Mouse (Mus musculus): ENCODE data around the gene Trio. TPM values are rescaled to one million over a fixed set of nuclear protein-coding genes. Genes with fewer than 3 reads are reported as not detected.
A peak's percentile ranks its signal among the peaks of the same experiment; 100 is the strongest.

Trio gene
- polyA plus RNA-seq, 1 experiment from 2014 or later, result 16.2 TPM

DNA sequence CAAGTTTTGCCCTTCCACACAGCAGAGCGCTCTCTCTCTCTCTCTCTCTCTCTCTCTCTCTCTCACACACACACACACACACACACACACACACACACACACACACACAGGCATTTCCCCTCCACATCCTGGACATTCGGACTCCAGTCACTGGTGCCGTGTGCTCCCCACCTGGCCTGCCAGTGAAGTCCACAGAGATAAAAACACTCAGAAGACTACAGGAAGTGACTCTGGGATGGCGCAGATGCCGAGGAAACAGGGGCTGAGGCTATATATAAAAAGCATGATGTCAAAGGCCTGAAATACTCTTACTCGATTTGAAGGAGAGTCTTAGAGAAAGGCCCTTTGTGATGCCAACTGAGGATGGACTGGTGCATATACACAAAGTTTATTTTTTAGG lies 166.5 kb downstream of the Trio start:
- Histone ChIP-seq H3K4me2 (no peak overlapping the region), H3K4me1 (replicated peaks) (peaks cover 41% of the 10 kb centered on the region), H3K36me3 (peaks cover 23% of the 10 kb centered on the region), H3K27ac (peak overlapping the region; percentile 46), H3K9ac (no peak overlapping the region), H3K27me3 (no peaks in the 10 kb centered on the region), H3K4me3 (no peak overlapping the region), H3K9me3 (replicated peaks) (no peaks in the 10 kb centered on the region)
- 24% methylated on average over 6 of the region's 6 CpGs for WGBS
- ATAC-seq (replicated peaks; ENCODE audit: insufficient number of reproducible peaks, insufficient read depth, low FRiP score, low read depth), result 0 out of 2 replicates have a peak, but pooled peaks have one; percentile 40

DNA sequence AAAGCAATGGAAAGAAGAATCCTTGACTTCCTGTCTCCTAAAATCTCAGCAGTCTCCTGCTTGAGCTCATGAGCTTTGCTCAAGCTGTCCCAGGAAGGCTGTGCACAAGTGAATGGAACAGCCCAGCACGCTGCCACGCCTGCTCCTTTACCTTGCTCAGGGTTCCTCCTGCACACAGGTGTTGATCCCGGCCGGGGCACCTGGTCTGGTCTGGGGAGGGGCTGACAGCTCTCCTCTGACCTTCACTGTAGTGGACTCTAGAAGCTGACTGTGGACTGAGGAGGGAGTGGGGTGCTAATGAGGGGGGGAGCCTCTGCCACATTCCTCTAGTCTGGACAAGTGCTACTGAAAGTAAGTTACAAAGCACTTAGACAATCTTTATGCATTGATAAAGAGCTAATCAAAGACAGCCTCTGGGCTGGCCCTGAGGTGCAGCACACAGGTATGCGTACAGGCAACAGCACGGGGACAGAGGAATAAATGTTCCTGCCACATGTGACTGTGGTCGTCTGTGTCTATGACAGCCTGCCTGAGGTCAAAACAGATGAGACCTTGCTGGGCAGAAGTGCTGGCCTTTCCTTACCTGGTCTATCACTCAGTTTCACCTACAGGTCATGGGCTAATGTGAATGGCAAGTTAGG lies 167.3 kb downstream of the Trio start:
- no peak overlapping the region for H3K9ac ChIP-seq
- peaks cover 41% of the 10 kb centered on the region for H3K4me1 ChIP-seq (replicated peaks)
- H3K27ac ChIP-seq, result no peak overlapping the region; the same call in 1 of the 2 replicates
- peaks cover 32% of the 10 kb centered on the region for H3K36me3 ChIP-seq
- WGBS, result 70% methylated on average over 7 of the region's 7 CpGs
- no peak overlapping the region for H3K4me3 ChIP-seq
- no peak for ATAC-seq (replicated peaks; ENCODE audit: insufficient number of reproducible peaks, insufficient read depth, low FRiP score, low read depth)
- H3K4me2 ChIP-seq, result no peak overlapping the region
- H3K9me3 ChIP-seq (replicated peaks), result no peaks in the 10 kb centered on the region
- H3K27me3 ChIP-seq, result no peaks in the 10 kb centered on the region

GRCm38 (mm10) chr15:27857242-27857641 lies 168.4 kb downstream of the Trio start:
- Histone ChIP-seq H3K27me3 (no peaks in the 10 kb centered on the region), H3K36me3 (peaks cover 33% of the 10 kb centered on the region), H3K9ac (no peak overlapping the region), H3K9me3 (replicated peaks) (no peaks in the 10 kb centered on the region), H3K4me3 (no peak overlapping the region), H3K27ac (peak overlapping the region; percentile 41; the same call in 1 of the 2 replicates), H3K4me2 (peak overlapping the region; percentile 15; the same call in 1 of the 2 replicates), H3K4me1 (replicated peaks) (peaks cover 41% of the 10 kb centered on the region)
- no peak for ATAC-seq (replicated peaks; ENCODE audit: insufficient number of reproducible peaks, insufficient read depth, low FRiP score, low read depth)
- 47% methylated on average over 7 of the region's 7 CpGs for WGBS

DNA sequence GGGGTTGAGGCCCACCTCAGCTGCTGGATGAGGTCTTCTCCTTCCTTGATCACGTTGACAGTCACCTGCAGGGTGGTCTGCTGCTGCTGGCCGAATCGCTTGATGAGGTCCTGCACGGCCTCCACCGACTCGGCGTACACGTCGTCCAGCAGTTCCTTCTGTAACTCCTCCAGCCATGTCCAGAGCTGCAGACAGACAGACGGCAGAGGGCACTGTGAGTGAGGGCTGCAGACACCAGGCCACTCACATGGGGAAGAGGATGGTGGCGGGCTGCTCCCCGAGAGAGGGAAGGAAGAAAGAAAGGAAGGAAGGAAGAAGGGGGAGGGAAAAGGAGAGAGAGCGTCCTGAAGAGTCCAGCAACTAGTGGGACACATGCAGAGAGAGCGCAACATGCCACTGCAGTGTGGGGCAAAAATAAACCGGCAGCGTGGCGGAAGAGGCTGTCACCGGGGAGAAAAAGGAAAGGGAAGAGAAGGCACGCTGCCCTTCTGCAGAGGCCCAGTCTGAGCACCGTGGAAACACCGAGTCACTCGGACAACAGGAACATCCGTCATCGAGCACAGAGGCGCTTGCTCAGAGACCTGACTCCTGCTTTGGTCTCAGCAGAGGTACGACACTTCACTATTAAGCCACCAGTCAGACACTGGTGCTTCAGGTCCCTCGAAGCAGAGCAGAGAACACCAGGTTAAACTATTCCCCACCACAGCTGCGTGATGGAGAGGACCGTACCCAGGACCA lies 169.4 kb downstream of the Trio start:
- H3K9ac ChIP-seq, result peak overlapping the region; percentile 38; the same call in 1 of the 2 replicates
- WGBS, result 22% methylated on average over 29 of the region's 29 CpGs
- H3K4me3 ChIP-seq, result peak overlapping the region; percentile 38

DNA sequence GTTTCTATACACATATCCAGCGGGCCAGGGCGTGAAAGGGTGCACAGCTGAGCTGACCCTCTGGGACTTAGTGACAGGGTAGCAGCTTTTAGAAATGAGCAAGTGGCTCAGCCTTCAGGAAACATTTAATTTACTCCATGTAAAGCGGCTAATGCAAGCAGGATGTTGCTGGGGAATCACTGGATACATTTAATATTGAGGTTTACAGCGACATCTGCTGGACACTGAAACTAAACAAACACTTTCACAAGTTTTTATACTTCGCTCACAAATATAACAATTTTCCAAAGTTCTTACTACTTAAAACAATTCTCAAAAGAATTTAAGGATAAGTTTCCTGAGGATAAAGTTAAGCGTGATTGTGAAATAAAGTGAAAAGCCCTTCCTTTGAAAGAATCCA lies 174.3 kb downstream of the Trio start:
- no peak for ATAC-seq (replicated peaks; ENCODE audit: insufficient number of reproducible peaks, insufficient read depth, low FRiP score, low read depth)
- Histone ChIP-seq H3K27ac (no peak overlapping the region), H3K9ac (no peak overlapping the region), H3K27me3 (no peaks in the 10 kb centered on the region), H3K4me3 (no peak overlapping the region), H3K9me3 (replicated peaks) (no peaks in the 10 kb centered on the region), H3K4me1 (replicated peaks) (peaks cover 8% of the 10 kb centered on the region), H3K4me2 (no peak overlapping the region), H3K36me3 (peaks cover 56% of the 10 kb centered on the region)
- 71% methylated on average over 6 of the region's 6 CpGs for WGBS

More for the DNA sequence above, 169.4 kb downstream of the Trio start:
- Histone ChIP-seq H3K27ac (peak overlapping the region; percentile 72), H3K27me3 (no peaks in the 10 kb centered on the region), H3K36me3 (peaks cover 38% of the 10 kb centered on the region), H3K9me3 (replicated peaks) (no peaks in the 10 kb centered on the region), H3K4me2 (peak overlapping the region; percentile 61), H3K4me1 (replicated peaks) (peaks cover 41% of the 10 kb centered on the region)
- 0 out of 2 replicates have a peak, but pooled peaks have one; percentile 33 for ATAC-seq (replicated peaks; ENCODE audit: insufficient number of reproducible peaks, insufficient read depth, low FRiP score, low read depth)

DNA sequence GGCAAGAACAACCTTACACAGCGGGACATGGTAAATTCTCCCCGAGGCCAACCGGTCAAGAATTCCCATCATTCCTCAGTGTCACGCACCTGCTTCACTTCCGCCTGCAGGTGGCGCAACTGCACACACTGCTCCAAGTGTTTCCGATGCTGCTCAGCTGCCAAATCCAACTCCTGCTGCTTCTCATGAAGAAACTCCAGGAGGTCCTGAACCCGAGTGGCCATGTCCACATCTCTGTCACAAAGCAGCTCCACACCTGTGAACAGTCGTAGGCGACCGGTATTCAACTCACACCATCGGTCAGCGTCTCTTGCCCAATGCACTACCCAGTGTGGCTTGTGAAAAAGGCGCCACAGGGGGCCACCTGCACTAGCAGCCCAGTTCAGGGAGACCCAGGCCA lies 174.7 kb downstream of the Trio start:
- WGBS, result 82% methylated on average over 14 of the region's 14 CpGs
- H3K36me3 ChIP-seq, result peaks cover 58% of the 10 kb centered on the region
- H3K9me3 ChIP-seq (replicated peaks), result no peaks in the 10 kb centered on the region
- H3K27me3 ChIP-seq, result no peaks in the 10 kb centered on the region
- H3K4me2 ChIP-seq, result no peak overlapping the region
- ATAC-seq (replicated peaks; ENCODE audit: insufficient number of reproducible peaks, insufficient read depth, low FRiP score, low read depth), result no peak
- no peak overlapping the region for H3K4me3 ChIP-seq
- H3K4me1 ChIP-seq (replicated peaks), result peaks cover 4% of the 10 kb centered on the region
- no peak overlapping the region for H3K27ac ChIP-seq
- H3K9ac ChIP-seq, result no peak overlapping the region

- no peak for ATAC-seq (replicated peaks; ENCODE audit: insufficient number of reproducible peaks, insufficient read depth, low FRiP score, low read depth)
- WGBS, result 85% methylated on average over 4 of the region's 4 CpGs
- no peak overlapping the region for H3K9ac ChIP-seq
- H3K9me3 ChIP-seq (replicated peaks), result no peaks in the 10 kb centered on the region
- no peaks in the 10 kb centered on the region for H3K27me3 ChIP-seq
- H3K4me2 ChIP-seq, result no peak overlapping the region
- H3K4me3 ChIP-seq, result no peak overlapping the region
- no peaks in the 10 kb centered on the region; the same call in 1 of the 2 replicates for H3K4me1 ChIP-seq (replicated peaks)
- peaks cover 66% of the 10 kb centered on the region for H3K36me3 ChIP-seq
- no peak overlapping the region for H3K27ac ChIP-seq
These were observed 175.7 kb downstream of the Trio start for GRCm38 (mm10) chr15:27849910-27850309.

GRCm38 (mm10) chr15:27841696-27842095 lies 184.0 kb downstream of the Trio start:
- no peak overlapping the region for H3K4me3 ChIP-seq
- H3K9ac ChIP-seq, result no peak overlapping the region
- H3K4me2 ChIP-seq, result no peak overlapping the region
- WGBS, result 89% methylated on average over 15 of the region's 15 CpGs
- no peak for ATAC-seq (replicated peaks; ENCODE audit: insufficient number of reproducible peaks, insufficient read depth, low FRiP score, low read depth)
- peaks cover 64% of the 10 kb centered on the region for H3K36me3 ChIP-seq
- H3K27ac ChIP-seq, result no peak overlapping the region
- no peaks in the 10 kb centered on the region for H3K27me3 ChIP-seq
- no peaks in the 10 kb centered on the region for H3K9me3 ChIP-seq (replicated peaks)
- H3K4me1 ChIP-seq (replicated peaks), result peaks cover 14% of the 10 kb centered on the region

DNA sequence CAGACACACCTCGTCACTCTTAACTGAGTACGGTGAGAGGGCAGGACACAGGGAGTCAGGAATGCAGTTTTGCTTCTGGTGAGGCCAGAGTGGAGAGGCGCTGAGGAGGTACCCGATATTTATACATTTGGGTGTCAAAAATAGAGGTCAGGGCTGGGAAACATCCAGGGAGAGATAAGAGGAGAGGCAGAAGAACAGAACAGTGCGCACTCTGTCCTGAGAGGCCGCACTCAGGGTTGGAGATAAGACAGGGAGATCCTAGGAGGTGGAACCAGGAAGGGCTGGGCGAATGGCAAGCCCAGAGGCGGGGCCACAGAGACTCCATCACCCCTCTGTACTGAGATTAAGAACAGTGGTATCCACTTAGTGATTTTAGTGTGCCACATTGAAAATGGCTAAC lies 185.1 kb downstream of the Trio start:
- H3K4me2 ChIP-seq, result peak overlapping the region; percentile 43
- peaks cover 14% of the 10 kb centered on the region for H3K4me1 ChIP-seq (replicated peaks)
- H3K36me3 ChIP-seq, result peaks cover 55% of the 10 kb centered on the region
- no peak overlapping the region for H3K9ac ChIP-seq
- no peak overlapping the region; the same call in 1 of the 2 replicates for H3K4me3 ChIP-seq
- peak overlapping the region; percentile 86 for H3K27ac ChIP-seq
- 22% methylated on average over 8 of the region's 8 CpGs for WGBS
- ATAC-seq (replicated peaks; ENCODE audit: insufficient number of reproducible peaks, insufficient read depth, low FRiP score, low read depth), result peak; percentile 87
- no peaks in the 10 kb centered on the region for H3K9me3 ChIP-seq (replicated peaks)
- H3K27me3 ChIP-seq, result no peaks in the 10 kb centered on the region

- peak overlapping the region; percentile 86 for H3K27ac ChIP-seq
- peaks cover 50% of the 10 kb centered on the region for H3K36me3 ChIP-seq
- H3K9ac ChIP-seq, result no peak overlapping the region
These were observed 185.5 kb downstream of the Trio start for GRCm38 (mm10) chr15:27840125-27840524.

DNA sequence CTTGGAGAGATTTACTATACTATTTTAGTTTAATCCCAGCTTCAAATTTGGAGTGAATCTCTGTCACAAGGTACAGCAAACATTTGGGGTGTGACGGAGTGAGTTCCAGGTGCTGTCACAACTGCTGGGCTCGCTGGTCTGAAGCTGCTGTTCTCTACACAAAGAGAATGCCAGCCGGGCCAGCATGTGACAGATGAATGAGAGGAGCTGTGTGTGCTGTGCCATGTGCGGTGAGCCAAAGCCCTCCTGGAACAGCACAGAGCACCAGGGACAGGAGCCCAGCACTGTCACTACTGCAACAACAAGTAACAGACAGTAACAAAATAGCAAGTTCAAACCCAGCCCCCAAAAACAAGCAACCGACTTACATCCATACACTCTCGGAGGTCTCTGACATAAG lies 194.0 kb downstream of the Trio start:
- Histone ChIP-seq H3K27ac (no peak overlapping the region), H3K27me3 (no peaks in the 10 kb centered on the region), H3K9me3 (replicated peaks) (no peaks in the 10 kb centered on the region), H3K4me1 (replicated peaks) (no peaks in the 10 kb centered on the region), H3K36me3 (peaks cover 59% of the 10 kb centered on the region), H3K4me2 (no peak overlapping the region), H3K4me3 (no peak overlapping the region), H3K9ac (no peak overlapping the region)
- 87% methylated on average over 6 of the region's 6 CpGs for WGBS
- ATAC-seq (replicated peaks; ENCODE audit: insufficient number of reproducible peaks, insufficient read depth, low FRiP score, low read depth), result no peak

More at GRCm38 (mm10) chr15:27840125-27840524, 185.5 kb downstream of the Trio start:
- 41% methylated on average over 6 of the region's 6 CpGs for WGBS
- Histone ChIP-seq H3K4me2 (peak overlapping the region; percentile 43), H3K4me3 (no peak overlapping the region; the same call in 1 of the 2 replicates), H3K27me3 (no peaks in the 10 kb centered on the region), H3K9me3 (replicated peaks) (no peaks in the 10 kb centered on the region), H3K4me1 (replicated peaks) (peaks cover 14% of the 10 kb centered on the region)
- ATAC-seq (replicated peaks; ENCODE audit: insufficient number of reproducible peaks, insufficient read depth, low FRiP score, low read depth), result peak; percentile 44; the same call in 1 of the 2 replicates
